Mouse (Mus musculus): ENCODE measurements around the gene Tmem151b.

DNA sequence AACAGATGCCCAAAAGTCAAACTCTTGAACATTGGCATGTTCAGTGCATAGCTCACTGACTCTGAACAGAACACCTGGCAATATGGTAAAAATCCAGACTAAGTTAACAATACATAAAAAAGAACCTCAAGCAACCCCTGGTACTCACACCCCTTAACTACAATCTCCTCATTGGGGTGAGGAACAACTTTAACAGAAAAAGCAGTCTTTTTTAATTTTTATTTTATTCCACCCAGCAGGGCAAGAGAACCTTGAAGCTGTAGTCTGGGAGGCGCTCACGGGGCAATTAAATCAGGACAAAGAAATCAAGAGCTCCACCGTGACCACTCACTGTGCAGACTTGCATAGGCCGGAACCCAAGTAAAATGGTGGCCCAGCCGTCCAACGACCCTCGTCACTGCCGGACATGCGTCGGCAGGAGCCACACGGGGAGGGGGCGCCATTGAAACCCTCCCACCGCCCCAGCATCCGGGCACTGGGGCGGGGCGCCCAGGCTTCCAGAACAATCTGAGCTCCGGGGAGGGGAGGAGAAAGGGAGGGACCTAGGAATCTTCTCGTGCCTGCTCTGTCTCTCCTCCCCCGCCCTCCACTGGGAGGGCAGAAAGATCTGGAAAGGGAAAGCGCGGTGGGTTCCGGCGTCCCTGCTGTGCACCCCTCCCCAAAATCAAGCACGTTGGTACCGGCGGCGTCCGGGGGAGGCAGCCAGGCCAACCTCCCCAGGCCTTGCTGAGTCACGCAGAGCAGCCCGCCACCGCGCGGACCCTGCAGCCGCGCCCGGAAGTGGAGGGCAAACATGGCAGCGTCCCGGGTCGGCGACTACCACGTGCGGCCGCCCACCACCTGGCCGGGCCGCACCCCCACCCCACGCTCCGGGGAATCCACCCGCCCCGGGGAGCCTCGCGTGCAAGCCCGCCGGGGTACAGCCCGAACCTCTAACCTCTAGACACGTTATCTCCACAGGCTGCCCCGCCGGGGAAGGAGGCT, 22.9 kb upstream of the Tmem151b start:
- no peak for TF ChIP-seq CTCF (conservative IDR thresholded peaks at IDR 0.05; ENCODE audit: low read length)
- no peak for TF ChIP-seq NANOG (IDR thresholded peaks at IDR 0.05; ENCODE audit: borderline replicate concordance, low read length)
